Mouse (Mus musculus) hindbrain, embryonic 11.5 days (tissue): ENCODE results near the gene N4bp2. TPM values are rescaled to one million over a fixed set of nuclear protein-coding genes. Genes with fewer than 3 reads are reported as not detected.

Experiments used
- ATAC-seq: fragments of 200-750 bp; cut with Nextera tagmentation; 2 replicates; pipeline ENCODE4 v1.8.0; 2017; ENCODE audit warnings: mild to moderate bottlenecking, moderate TSS enrichment, moderate library complexity; ENCODE audit not compliant: low FRiP score
- DNase-seq: peaks from one replicate; pipeline ENCODE4 v3.0.0-alpha.2; 2015; ENCODE audit warnings: low spot score
- H3K27ac ChIP-seq: fragments of 300-500 bp; sonication (generic); 2 replicates; pipeline ENCODE4 v1.5.1; 2014; ENCODE audit warnings: mild to moderate bottlenecking, low read depth, low read length
- H3K27me3 ChIP-seq: fragments of 300-500 bp; sonication (generic); 2 replicates; pipeline ENCODE4 v1.6.1; 2014; ENCODE audit warnings: mild to moderate bottlenecking, low read length, moderate library complexity, mixed read lengths; ENCODE audit not compliant: control insufficient read depth, insufficient read depth
- H3K36me3 ChIP-seq: fragments of 300-500 bp; sonication (generic); 2 replicates; pipeline ENCODE4 v1.6.1; 2014; ENCODE audit warnings: mild to moderate bottlenecking, low read length, moderate library complexity, mixed read lengths; ENCODE audit not compliant: control insufficient read depth, insufficient read depth
- H3K4me1 ChIP-seq: fragments of 300-500 bp; sonication (generic); replicated peaks from 2 replicates; pipeline ENCODE4 v1.6.1; 2014; ENCODE audit warnings: low read length, mixed read lengths; ENCODE audit not compliant: control insufficient read depth, insufficient read depth
- H3K4me2 ChIP-seq: fragments of 300-500 bp; sonication (generic); replicated peaks from 2 replicates; pipeline ENCODE4 v1.6.1; 2014; ENCODE audit warnings: mild to moderate bottlenecking, low read depth, low read length
- H3K4me3 ChIP-seq: fragments of 300-500 bp; sonication (generic); 2 replicates; pipeline ENCODE4 v1.5.1; 2014; ENCODE audit warnings: low read depth, low read length
- H3K9ac ChIP-seq: fragments of 300-500 bp; sonication (generic); 2 replicates; pipeline ENCODE4 v1.6.1; 2014; ENCODE audit warnings: low read depth, low read length
- H3K9me3 ChIP-seq: fragments of 300-500 bp; sonication (generic); 2 replicates; pipeline ENCODE4 v1.6.1; 2016; ENCODE audit warnings: low read length; ENCODE audit not compliant: control insufficient read depth
- WGBS: fragments of 180-500 bp; shearing (Covaris S2); extraction: QIAGEN DNeasy Blood & Tissue Kit; methylation state at CpG from one replicate; pipeline ENCODE4 v1.1.7; 2014; 5-methylcytosine and 5-hydroxymethylcytosine counted together
- polyA plus RNA-seq: library from polyadenylated mRNA; unstranded; fragments of >200 nt; fragmentation: Nextera tagmentation; extraction: Ambion mirVana; gene quantifications from 2 replicates; pipeline ENCODE4 v1.2.1, GENCODE M21; 2014

The N4bp2 gene
- polyA plus RNA-seq, 1 experiment from 2014 or later, result 55.7 TPM

GRCm38 (mm10) chr5:65829059-65829458 is 65.7 kb downstream of the N4bp2 start:
- no peak overlapping the region for H3K27ac ChIP-seq
- no peak overlapping the region for H3K4me3 ChIP-seq
- no peak overlapping the region for H3K4me2 ChIP-seq
- H3K36me3 ChIP-seq, result no peaks in the 10 kb centered on the region
- 86% methylated on average over 2 of the region's 2 CpGs for WGBS
- DNase-seq (no peak), ATAC-seq (no peak)
- no peaks in the 10 kb centered on the region for H3K27me3 ChIP-seq
- H3K9ac ChIP-seq, result no peak overlapping the region
- H3K9me3 ChIP-seq, result no peaks in the 10 kb centered on the region
- H3K4me1 ChIP-seq, result no peaks in the 10 kb centered on the region

GRCm38 (mm10) chr5:65831917-65832618 is 68.7 kb downstream of the N4bp2 start:
- Histone ChIP-seq H3K4me3 (no peak overlapping the region), H3K27me3 (no peaks in the 10 kb centered on the region), H3K9ac (no peak overlapping the region), H3K4me2 (no peak overlapping the region), H3K4me1 (no peaks in the 10 kb centered on the region), H3K36me3 (no peaks in the 10 kb centered on the region), H3K9me3 (no peaks in the 10 kb centered on the region), H3K27ac (no peak overlapping the region)
- ATAC-seq (no peak), DNase-seq (no peak)
- 91% methylated on average over 11 of the region's 11 CpGs for WGBS

- no peaks in the 10 kb centered on the region for H3K27me3 ChIP-seq
- WGBS, result 85% methylated on average over 3 of the region's 3 CpGs
- H3K27ac ChIP-seq, result no peak overlapping the region
- H3K4me3 ChIP-seq, result no peak overlapping the region
- H3K4me2 ChIP-seq, result no peak overlapping the region
- ATAC-seq, result no peak
- DNase-seq, result no peak
- no peak overlapping the region for H3K9ac ChIP-seq
- no peaks in the 10 kb centered on the region for H3K9me3 ChIP-seq
- no peaks in the 10 kb centered on the region for H3K4me1 ChIP-seq
- no peaks in the 10 kb centered on the region for H3K36me3 ChIP-seq
These were observed 69.8 kb downstream of the N4bp2 start for GRCm38 (mm10) chr5:65833092-65833491.

- WGBS, result 93% methylated on average over 8 of the region's 8 CpGs
- no peak for ATAC-seq
- H3K27me3 ChIP-seq, result no peaks in the 10 kb centered on the region
- no peak overlapping the region for H3K9ac ChIP-seq
- H3K27ac ChIP-seq, result no peak overlapping the region
- H3K36me3 ChIP-seq, result no peaks in the 10 kb centered on the region
- no peak overlapping the region for H3K4me2 ChIP-seq
- no peaks in the 10 kb centered on the region for H3K9me3 ChIP-seq
- DNase-seq, result no peak
- H3K4me1 ChIP-seq, result no peaks in the 10 kb centered on the region
- H3K4me3 ChIP-seq, result no peak overlapping the region
These were observed 70.6 kb downstream of the N4bp2 start for GRCm38 (mm10) chr5:65833766-65834498.

GRCm38 (mm10) chr5:65838053-65838452 is 74.7 kb downstream of the N4bp2 start:
- no peak overlapping the region for H3K27ac ChIP-seq
- DNase-seq (no peak), ATAC-seq (no peak)
- no peak overlapping the region for H3K9ac ChIP-seq
- 74% methylated on average over 6 of the region's 6 CpGs for WGBS
- no peaks in the 10 kb centered on the region for H3K9me3 ChIP-seq
- H3K36me3 ChIP-seq, result no peaks in the 10 kb centered on the region
- no peak overlapping the region for H3K4me2 ChIP-seq
- no peaks in the 10 kb centered on the region for H3K4me1 ChIP-seq
- H3K4me3 ChIP-seq, result no peak overlapping the region
- no peaks in the 10 kb centered on the region for H3K27me3 ChIP-seq

- Histone ChIP-seq H3K27ac (no peak overlapping the region), H3K36me3 (no peaks in the 10 kb centered on the region), H3K27me3 (no peaks in the 10 kb centered on the region), H3K4me2 (no peak overlapping the region), H3K4me3 (no peak overlapping the region), H3K4me1 (no peaks in the 10 kb centered on the region), H3K9me3 (no peaks in the 10 kb centered on the region), H3K9ac (no peak overlapping the region)
- ATAC-seq, result no peak
- WGBS, result 92% methylated on average over 7 of the region's 7 CpGs
- DNase-seq, result no peak
These were observed 79.6 kb downstream of the N4bp2 start for GRCm38 (mm10) chr5:65842947-65843346.

GRCm38 (mm10) chr5:65846534-65846933 is 83.2 kb downstream of the N4bp2 start:
- H3K4me3 ChIP-seq, result no peak overlapping the region
- ATAC-seq (no peak), DNase-seq (no peak)
- no peak overlapping the region for H3K4me2 ChIP-seq
- H3K36me3 ChIP-seq, result no peaks in the 10 kb centered on the region
- H3K27ac ChIP-seq, result no peak overlapping the region
- no peaks in the 10 kb centered on the region for H3K9me3 ChIP-seq
- 82% methylated on average over 8 of the region's 8 CpGs for WGBS
- H3K4me1 ChIP-seq, result no peaks in the 10 kb centered on the region
- no peaks in the 10 kb centered on the region for H3K27me3 ChIP-seq
- no peak overlapping the region for H3K9ac ChIP-seq

- Histone ChIP-seq H3K9me3 (no peaks in the 10 kb centered on the region), H3K27me3 (no peaks in the 10 kb centered on the region), H3K36me3 (no peaks in the 10 kb centered on the region), H3K4me1 (no peaks in the 10 kb centered on the region), H3K27ac (no peak overlapping the region), H3K4me2 (no peak overlapping the region), H3K9ac (no peak overlapping the region), H3K4me3 (no peak overlapping the region)
- no peak for DNase-seq
- 86% methylated on average over 3 of the region's 3 CpGs for WGBS
- no peak for ATAC-seq
These were observed 83.6 kb downstream of the N4bp2 start for GRCm38 (mm10) chr5:65846958-65847357.

- H3K4me1 ChIP-seq, result no peaks in the 10 kb centered on the region
- H3K27ac ChIP-seq, result no peak overlapping the region
- H3K4me3 ChIP-seq, result no peak overlapping the region
- no peaks in the 10 kb centered on the region for H3K36me3 ChIP-seq
- WGBS, result 89% methylated on average over 7 of the region's 7 CpGs
- no peaks in the 10 kb centered on the region for H3K27me3 ChIP-seq
- H3K9ac ChIP-seq, result no peak overlapping the region
- ATAC-seq, result no peak
- no peaks in the 10 kb centered on the region for H3K9me3 ChIP-seq
- no peak overlapping the region for H3K4me2 ChIP-seq
- DNase-seq, result no peak
These were observed 84.3 kb downstream of the N4bp2 start for GRCm38 (mm10) chr5:65847656-65848055.
